Mouse (Mus musculus) fat pad, adult 2 months (tissue): ENCODE data around the gene Rbms3.

Experiments used
- DNase-seq: peaks from one replicate; pipeline ENCODE4 v3.0.0-alpha.2; 2011; ENCODE audit warnings: low read depth, low spot score; ENCODE audit errors: extremely low read depth

Gene Rbms3

GRCm38 (mm10) chr9:117378131-117378890, 251.4 kb downstream of the Rbms3 start:
- no peak for DNase-seq

GRCm38 (mm10) chr9:117375776-117376175, 253.9 kb downstream of the Rbms3 start:
- DNase-seq: no peak

DNA sequence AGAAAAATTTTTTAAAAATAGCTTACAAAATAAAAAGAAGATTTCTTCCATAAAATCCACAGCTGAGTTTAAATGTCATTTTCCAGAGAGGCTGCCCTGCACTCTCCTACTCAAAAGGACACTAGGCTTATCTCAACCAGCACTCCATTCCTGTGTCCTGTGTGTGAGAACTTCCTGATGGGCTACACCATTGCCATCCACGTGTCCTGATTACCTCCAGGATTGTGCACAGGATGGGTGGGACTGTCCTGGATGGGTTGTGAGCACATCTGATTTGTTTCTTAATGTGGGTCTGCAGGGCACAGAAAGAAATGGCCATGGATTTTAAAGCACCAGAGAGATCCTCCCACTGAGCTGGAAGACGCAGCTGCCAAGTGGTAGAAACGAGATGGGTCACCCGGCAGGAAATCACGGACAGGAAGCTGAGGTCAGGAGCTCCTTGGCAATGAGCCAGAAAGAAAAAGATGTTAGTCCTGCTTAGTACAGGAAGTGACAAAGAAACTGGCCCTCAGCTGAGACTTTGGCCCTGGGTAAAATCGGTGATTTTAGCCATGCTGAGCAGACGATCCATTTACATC, 256.5 kb downstream of the Rbms3 start:
- DNase-seq: no peak

DNA sequence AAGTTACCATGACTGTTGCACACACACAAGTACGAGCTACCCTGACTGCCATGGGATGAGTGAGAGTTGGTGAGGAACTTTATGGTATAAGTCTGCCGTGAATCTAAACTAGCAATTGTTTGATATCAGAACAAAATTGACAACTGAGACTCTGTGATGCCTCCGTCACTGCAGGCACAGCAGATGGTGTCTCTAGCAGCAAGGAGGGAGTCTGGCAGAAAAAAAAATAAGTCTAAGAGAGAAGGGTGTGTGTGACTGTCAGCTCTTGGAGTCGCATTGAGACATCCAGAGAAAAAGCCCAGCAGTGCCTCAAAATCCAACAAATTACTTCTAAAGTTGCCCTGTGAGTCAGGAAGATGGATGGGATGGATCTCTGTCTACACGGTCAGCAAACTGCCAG, 257.7 kb downstream of the Rbms3 start:
- no peak for DNase-seq

DNA sequence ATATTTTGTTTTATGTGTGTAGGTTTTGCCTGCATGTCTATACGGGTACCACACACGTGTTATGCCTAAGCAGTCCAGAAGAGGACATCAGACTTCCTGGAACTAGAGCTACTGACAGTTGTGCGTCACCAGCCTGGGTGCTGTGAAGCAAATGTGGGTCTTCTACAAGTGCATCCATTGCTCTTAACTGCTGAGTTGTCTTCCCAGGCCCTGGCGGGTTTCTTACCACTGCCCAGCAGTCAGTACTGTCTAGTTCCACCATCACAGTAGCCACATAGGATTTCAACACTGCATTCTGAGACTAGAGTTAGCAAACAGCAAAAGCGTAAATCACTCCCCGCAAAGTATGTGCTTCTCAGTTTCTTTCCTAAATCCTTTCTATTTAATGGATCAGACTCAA, 259.6 kb downstream of the Rbms3 start:
- no peak for DNase-seq

DNA sequence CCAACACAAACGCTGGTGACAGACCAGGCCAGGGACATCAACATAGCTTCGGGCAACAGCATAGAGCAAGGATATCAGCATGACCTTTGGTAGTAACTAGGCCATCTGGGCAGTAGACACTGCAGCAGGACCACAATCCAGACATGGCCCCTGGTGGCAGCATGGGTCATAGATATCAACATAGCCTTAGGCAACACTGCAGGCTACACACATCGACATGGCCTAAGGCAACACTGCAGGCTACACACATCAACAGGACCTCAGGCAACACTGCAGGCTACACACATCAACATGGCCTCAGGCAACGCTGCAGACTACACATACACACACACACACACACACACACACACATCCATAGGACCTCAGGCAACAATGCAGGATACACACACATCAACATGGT, 261.7 kb downstream of the Rbms3 start:
- DNase-seq: no peak

DNA sequence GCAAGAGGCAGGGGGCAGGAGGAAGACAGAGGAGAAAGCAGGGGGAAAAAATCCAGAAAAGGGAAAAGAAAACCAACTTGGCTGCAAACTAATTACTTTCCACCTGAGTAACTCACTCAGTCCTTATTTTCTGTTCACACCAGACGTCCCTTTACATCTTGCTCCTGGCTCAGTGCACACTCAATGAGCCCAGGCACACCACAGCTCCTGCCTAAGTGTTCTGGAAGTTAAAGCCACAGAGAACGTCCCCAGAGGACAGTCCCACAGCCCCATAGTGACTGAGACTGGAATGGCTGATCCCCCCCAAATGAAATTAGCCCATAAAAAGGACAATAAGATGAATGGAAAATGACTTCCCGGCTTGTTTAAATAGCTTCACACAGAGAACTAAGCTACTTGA, 265.1 kb downstream of the Rbms3 start:
- no peak for DNase-seq

- DNase-seq: no peak
These were observed 268.3 kb downstream of the Rbms3 start for GRCm38 (mm10) chr9:117361431-117361830.

DNA sequence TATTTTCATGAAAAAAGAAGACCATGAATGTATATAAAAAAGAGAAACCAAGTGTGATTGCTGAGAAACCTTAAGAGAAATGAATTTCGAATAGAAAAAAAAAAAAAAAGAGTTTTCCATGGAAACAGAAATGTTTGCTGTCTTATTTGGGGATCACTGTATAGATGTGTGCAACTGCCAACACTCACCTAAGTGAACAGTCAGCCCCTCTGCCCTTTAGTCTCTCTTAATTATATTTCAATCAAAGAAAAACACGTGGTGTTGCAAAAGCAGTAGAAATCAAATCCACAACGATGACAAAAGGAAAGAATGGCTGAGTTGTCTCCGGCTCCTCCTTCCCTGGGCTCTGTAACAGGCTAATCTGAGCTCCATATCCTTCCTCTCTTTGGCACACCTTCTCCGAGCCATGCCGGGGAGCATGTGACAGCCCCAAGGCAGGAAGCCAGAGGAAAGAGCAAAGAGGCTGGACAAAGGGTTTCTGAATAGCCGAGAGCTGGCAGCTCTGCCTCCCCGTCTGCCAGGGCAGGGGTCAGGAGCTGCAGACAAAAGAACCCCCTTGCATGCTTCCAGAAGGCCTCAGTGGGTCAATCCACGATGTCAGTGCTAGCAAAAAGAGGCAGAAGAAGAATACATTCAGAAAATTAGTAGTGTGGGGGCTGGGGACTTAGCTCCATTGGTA, 272.8 kb downstream of the Rbms3 start:
- no peak for DNase-seq

DNA sequence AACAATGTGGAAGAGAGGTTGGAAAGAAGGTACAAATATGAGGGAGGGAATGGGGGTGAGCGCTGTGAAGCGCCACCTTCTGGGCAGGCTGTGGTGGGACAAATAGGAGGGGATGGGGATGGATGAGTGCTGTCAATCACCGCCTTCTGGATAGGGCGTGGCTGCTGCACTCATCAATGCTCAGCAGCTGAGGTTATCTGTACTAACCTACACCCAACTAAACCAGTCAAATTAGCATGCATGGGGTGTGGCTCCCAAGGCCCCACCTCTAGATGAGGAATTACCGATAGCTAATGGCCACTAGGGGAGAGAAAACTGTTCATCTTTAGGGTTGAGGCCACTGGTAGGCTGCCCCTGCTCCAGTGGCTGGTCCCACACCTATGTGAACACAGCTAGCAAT, 274.2 kb downstream of the Rbms3 start:
- no peak for DNase-seq

DNA sequence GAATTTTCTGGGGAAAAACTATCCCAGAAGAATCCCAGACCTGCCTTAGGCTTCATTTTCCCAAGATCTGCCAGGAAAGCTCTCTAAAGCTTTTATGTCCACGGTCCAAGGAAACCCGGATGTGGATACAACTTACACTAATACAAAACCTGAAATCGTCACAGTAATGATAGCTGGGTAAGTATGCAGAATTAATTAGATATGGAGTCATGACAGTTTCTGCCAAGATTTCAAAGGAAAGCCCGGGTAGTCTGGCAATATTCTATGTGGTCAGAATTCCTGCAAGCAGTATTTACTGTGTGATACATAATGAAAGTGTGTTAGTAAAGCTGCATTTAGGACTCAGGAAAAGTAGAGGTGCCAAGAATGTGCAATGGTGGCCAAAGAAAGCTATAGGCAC, 287.4 kb downstream of the Rbms3 start:
- DNase-seq: no peak

- no peak for DNase-seq
These were observed 299.0 kb downstream of the Rbms3 start for GRCm38 (mm10) chr9:117330681-117331080.

- no peak for DNase-seq
These were observed 310.4 kb downstream of the Rbms3 start for GRCm38 (mm10) chr9:117319271-117319670.

- DNase-seq: no peak
These were observed 311.3 kb downstream of the Rbms3 start for GRCm38 (mm10) chr9:117318461-117318860.

DNA sequence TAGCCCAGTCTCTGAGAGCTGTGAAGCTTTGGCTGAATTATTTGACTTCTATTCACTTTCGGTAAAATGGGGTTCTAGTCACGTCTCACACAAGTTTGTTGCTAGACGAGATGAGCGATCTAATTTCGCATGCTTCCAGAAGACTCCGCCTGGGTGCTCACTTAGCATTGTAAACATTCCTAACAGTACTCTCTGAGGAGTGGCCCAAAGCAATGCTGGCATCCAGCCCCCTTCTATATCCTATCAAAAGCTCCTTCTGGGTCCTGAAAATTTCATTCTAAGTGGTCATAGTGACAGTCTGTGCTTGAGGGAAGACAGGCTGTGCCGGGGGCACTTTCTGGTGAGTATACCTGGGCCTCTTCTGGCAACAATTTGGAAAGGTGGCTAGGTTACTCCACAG, 312.5 kb downstream of the Rbms3 start:
- DNase-seq: no peak

GRCm38 (mm10) chr9:117313642-117314041, 316.1 kb downstream of the Rbms3 start:
- no peak for DNase-seq

GRCm38 (mm10) chr9:117309809-117310208, 319.9 kb downstream of the Rbms3 start:
- DNase-seq: no peak

GRCm38 (mm10) chr9:117298991-117299390, 330.7 kb downstream of the Rbms3 start:
- DNase-seq: no peak

GRCm38 (mm10) chr9:117297662-117298531, 331.8 kb downstream of the Rbms3 start:
- no peak for DNase-seq

- DNase-seq: no peak
These were observed 338.5 kb downstream of the Rbms3 start for GRCm38 (mm10) chr9:117291066-117291850.

- DNase-seq: no peak
These were observed 354.9 kb downstream of the Rbms3 start for GRCm38 (mm10) chr9:117274846-117275245.
